Mouse (Mus musculus): ENCODE measurements around the gene Nme7. TPM values are rescaled to one million over a fixed set of nuclear protein-coding genes. Genes with fewer than 3 reads are reported as not detected.

The Nme7 gene
- polyA plus RNA-seq, 1 experiment from 2014 or later, result 8.5 TPM

Other genes with a start within 250 kb of the Nme7 start
- gene Sell, start 242.1 kb upstream of the Nme7 start, polyA plus RNA-seq (2015; fragmentation: Nextera tagmentation; extraction: Ambion mirVana), result 11.8 and 13.4 TPM in 2 replicates
- 0.75 and 1.2 TPM in 2 replicates for gene Selp, start 188.9 kb upstream of the Nme7 start, polyA plus RNA-seq (2015; fragmentation: Nextera tagmentation; extraction: Ambion mirVana)
- gene F5, start 152.3 kb upstream of the Nme7 start, polyA plus RNA-seq (2015; fragmentation: Nextera tagmentation; extraction: Ambion mirVana), result 15.3 and 19.1 TPM in 2 replicates
- 28.4 and 32.5 TPM in 2 replicates for gene Slc19a2, start 55.1 kb upstream of the Nme7 start, polyA plus RNA-seq (2015; fragmentation: Nextera tagmentation; extraction: Ambion mirVana)
- gene Ccdc181, start 28.5 kb upstream of the Nme7 start, polyA plus RNA-seq (2015; fragmentation: Nextera tagmentation; extraction: Ambion mirVana), result 2.1 and 2.6 TPM in 2 replicates
- gene Blzf1, start 3.4 kb downstream of the Nme7 start, polyA plus RNA-seq (2015; fragmentation: Nextera tagmentation; extraction: Ambion mirVana), result 8.8 and 9.1 TPM in 2 replicates
- 17.7 and 20.3 TPM in 2 replicates for gene Atp1b1, start 154.2 kb downstream of the Nme7 start, polyA plus RNA-seq (2015; fragmentation: Nextera tagmentation; extraction: Ambion mirVana)

Data from liver, embryonic 16.5 days (tissue).